Mouse (Mus musculus): ENCODE results near the gene Exoc7. TPM values are rescaled to one million over a fixed set of nuclear protein-coding genes. Genes with fewer than 3 reads are reported as not detected.
A peak's percentile ranks its signal among the peaks of the same experiment; 100 is the strongest.

Exoc7 gene
- polyA plus RNA-seq, 1 experiment = 104 TPM

DNA sequence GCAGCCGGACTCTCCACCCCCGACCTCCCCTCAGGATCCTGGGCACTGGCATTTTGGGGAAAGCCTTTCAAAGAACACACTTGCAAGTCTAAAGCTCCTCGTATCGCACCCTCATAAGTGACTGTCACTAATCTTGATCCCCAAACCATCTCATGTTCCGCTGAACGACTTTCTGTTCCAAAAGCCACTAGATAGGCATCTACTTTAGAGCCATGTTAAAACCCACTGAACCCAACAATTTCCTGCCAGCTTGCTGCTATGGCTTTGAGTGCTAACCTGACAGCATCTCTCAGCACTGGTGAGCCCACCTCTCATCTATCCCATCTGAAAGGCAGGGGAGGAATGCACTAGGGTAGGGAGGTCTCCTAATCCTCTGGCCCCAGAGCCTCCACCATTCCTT, 30.5 kb upstream of the Exoc7 start:
- DNase-seq = no peak
- Histone ChIP-seq H3K4me3 (replicated peaks; ENCODE audit: insufficient read depth, low read depth, low read length) (no peak overlapping the region), H3K27ac (ENCODE audit: insufficient read depth, low read length) (no peak overlapping the region), H3K27me3 (ENCODE audit: control insufficient read depth, insufficient read depth, low read length) (no peaks in the 10 kb centered on the region; the same call in 1 of the 2 replicates), H3K4me1 (ENCODE audit: control insufficient read depth, insufficient read depth, low read length) (peaks cover 3% of the 10 kb centered on the region; the same call in 1 of the 2 replicates)
- no peak for TF ChIP-seq CTCF (IDR thresholded peaks at IDR 0.05; ENCODE audit: borderline replicate concordance, insufficient read depth, low read depth, low read length)
- no peak for TF ChIP-seq POLR2A (IDR thresholded peaks at IDR 0.05; ENCODE audit: borderline replicate concordance, insufficient read depth, low read length)
- 91% methylated on average over 6 of the region's 6 CpGs for WGBS

DNA sequence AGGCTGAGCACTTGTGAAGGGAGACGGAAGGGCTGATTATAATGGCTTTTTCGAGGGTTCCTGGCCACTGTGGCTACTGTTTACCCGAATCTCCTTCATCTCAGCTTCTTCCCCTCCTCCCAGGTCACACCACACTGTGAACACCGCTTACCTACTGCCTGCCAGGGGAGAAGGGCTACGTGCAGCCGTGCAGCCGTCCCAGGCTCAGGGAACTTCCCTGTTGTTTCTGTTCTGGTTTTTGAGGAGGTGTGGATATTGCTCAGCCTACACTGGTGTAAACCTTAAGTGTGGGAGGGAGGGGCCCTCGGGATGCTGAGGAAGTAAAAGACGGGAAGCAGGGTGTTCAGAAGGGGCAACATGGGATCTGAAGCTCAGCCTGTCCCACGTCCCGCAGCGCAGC, 30.0 kb upstream of the Exoc7 start:
- no peak overlapping the region for H3K4me3 ChIP-seq (replicated peaks; ENCODE audit: insufficient read depth, low read depth, low read length)
- DNase-seq = no peak
- H3K27ac ChIP-seq (ENCODE audit: insufficient read depth, low read length) = no peak overlapping the region
- H3K4me1 ChIP-seq (ENCODE audit: control insufficient read depth, insufficient read depth, low read length) = no peaks in the 10 kb centered on the region
- 76% methylated on average over 12 of the region's 12 CpGs for whole genome bisulfite sequencing
- H3K27me3 ChIP-seq (ENCODE audit: control insufficient read depth, insufficient read depth, low read length) = no peaks in the 10 kb centered on the region; the same call in 1 of the 2 replicates
- no peak for TF ChIP-seq CTCF (IDR thresholded peaks at IDR 0.05; ENCODE audit: borderline replicate concordance, insufficient read depth, low read depth, low read length)
- no peak for TF ChIP-seq POLR2A (IDR thresholded peaks at IDR 0.05; ENCODE audit: borderline replicate concordance, insufficient read depth, low read length)

DNA sequence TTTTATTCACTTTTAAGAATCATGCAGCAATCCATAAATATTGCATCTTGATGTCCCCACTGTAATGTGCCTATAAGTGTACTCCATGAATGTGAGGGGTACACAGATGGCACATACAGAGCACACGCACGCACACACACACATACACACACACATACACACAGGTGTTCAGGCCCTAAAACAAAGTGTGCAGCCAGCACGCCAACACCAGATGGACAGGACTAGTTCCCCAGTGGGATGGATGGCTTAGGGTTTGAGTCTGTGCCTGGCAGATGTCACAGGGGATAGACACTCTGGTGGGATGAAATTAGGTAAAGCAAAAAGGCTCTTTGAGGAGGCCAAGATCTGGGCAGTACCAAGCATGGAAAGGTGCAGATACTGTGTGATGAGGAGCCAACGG, 29.4 kb upstream of the Exoc7 start:
- no peaks in the 10 kb centered on the region; the same call in 1 of the 2 replicates for H3K27me3 ChIP-seq (ENCODE audit: control insufficient read depth, insufficient read depth, low read length)
- WGBS = 53% methylated on average over 4 of the region's 4 CpGs
- H3K4me1 ChIP-seq (ENCODE audit: control insufficient read depth, insufficient read depth, low read length) = no peaks in the 10 kb centered on the region
- no peak for TF ChIP-seq POLR2A (IDR thresholded peaks at IDR 0.05; ENCODE audit: borderline replicate concordance, insufficient read depth, low read length)
- TF ChIP-seq CTCF (IDR thresholded peaks at IDR 0.05; ENCODE audit: borderline replicate concordance, insufficient read depth, low read depth, low read length) = no peak
- no peak overlapping the region for H3K27ac ChIP-seq (ENCODE audit: insufficient read depth, low read length)
- no peak for DNase-seq
- H3K4me3 ChIP-seq (replicated peaks; ENCODE audit: insufficient read depth, low read depth, low read length) = no peak overlapping the region

DNA sequence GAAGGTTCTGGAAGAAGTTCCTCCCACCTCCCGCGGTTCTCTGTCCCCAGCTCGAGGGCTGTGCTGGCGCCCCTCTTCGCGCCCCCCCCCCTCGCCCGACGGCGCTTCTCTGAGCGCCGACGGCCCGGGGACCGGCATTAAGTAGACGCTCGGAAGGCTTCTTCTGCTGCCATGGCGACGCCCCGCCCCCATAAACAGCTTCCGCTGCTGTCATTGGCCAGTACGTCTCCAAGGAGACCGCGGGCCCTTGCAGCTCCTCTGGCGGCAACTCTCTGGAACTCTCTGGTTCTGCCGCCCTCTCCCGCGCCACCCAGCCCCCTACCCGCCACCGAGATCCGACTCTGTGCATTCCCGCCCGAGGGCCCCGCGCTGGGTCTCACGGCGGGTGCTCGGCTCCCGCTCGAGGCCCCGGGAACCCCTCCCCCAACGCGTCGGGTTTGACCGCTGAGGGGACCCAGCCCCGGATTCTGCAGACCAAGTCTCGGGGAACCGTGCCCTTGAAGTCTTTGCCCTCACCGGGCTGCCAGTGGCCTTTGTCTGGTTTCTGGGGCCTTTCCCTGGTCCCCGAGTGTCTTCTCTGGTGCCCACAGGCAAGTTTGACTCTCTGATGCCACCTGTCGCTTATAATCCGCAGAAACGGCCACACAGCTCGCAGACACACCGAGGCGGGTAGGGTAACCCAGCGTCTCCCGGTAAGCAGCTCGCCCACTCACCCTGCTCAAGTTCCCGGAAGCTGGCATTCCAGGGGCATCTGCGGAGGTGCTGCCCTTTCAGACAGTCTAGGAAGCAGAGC, 28.4 kb upstream of the Exoc7 start, which contains the start of gene Foxj1:
TSS of gene Foxj1 (minus strand) at position 156 of the 793 bp plus-strand sequence.
- Histone ChIP-seq H3K4me3 (replicated peaks; ENCODE audit: insufficient read depth, low read depth, low read length) (peak within 1 kb of the TSS; percentile 28), H3K27me3 (ENCODE audit: control insufficient read depth, insufficient read depth, low read length) (no peaks in the 10 kb centered on the region; the same call in 1 of the 2 replicates), H3K4me1 (ENCODE audit: control insufficient read depth, insufficient read depth, low read length) (no peaks in the 10 kb centered on the region), H3K27ac (ENCODE audit: insufficient read depth, low read length) (no peak within 1 kb of the TSS)
- 1% methylated on average over 61 of the region's 61 CpGs for WGBS
- TF ChIP-seq POLR2A (IDR thresholded peaks at IDR 0.05; ENCODE audit: borderline replicate concordance, insufficient read depth, low read length) (no peak), CTCF (IDR thresholded peaks at IDR 0.05; ENCODE audit: borderline replicate concordance, insufficient read depth, low read depth, low read length) (peak; percentile 51; the same call in 1 of the 2 replicates)
- peak; percentile 84 to 87 for DNase-seq

DNA sequence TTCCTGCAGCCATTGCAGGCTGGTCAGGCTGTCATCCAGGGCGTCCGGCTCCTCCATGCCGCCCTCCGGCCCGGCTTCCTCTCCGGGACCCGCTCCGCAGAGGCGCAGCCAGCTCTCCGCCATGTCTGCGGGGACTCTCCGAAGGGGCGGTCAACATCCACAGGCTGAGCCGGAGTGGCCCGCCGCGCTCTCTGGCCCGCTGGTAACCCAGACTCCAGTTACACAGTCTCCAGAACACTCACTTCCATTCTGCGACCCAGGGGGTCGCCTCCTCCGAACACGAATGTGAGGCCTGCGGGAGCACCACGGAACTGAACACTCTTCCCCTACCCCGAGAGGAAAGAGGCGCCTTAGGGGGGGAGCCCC, 27.4 kb upstream of the Exoc7 start:
- no peaks in the 10 kb centered on the region; the same call in 1 of the 2 replicates for H3K27me3 ChIP-seq (ENCODE audit: control insufficient read depth, insufficient read depth, low read length)

DNA sequence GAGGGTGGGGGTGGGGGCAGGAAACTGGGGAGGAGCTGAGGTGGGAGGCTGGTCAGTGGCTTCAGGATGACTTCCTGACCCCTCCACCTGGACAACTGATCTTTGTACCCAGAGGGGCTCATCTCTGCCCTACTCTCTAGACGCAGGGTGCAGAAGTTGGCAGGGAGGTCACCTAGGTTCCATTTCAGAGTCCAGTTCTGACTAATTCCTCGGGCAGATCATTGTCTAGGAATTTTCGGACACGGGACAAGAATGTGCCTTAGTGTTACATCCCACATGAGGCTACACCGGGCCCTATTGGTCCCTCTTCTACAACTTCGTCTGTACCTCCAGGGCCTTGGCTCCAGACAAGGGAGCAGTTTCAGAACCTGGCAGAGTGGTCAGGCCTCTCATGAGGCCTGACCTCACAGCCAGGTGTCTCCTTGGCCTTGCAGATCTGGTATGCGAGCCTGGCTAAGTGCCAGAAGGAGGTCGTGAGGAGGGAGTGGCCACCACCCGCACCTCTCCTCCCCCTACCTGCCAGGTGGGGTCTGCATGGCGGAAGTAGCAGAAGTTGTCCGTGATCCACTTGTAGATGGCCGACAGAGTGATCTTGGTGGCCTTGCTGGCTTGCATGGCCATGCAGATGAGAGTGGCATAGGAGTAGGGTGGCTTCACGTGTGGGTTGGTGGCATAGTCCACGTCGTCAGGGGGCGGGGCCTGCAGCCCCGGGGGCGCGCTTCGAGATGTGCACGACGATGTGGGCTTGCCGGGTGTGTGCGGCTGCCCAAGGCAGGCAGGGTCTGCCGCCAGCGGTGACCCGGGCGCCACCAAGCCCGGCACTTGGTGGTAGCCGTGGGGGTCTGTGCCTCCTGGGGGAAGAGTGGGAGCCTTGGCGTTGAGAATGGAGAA, 26.7 kb upstream of the Exoc7 start:
- no peak overlapping the region for H3K4me3 ChIP-seq (replicated peaks; ENCODE audit: insufficient read depth, low read depth, low read length)

More for the DNA sequence above, 27.4 kb upstream of the Exoc7 start:
- 10% methylated on average over 26 of the region's 26 CpGs for WGBS
- DNase-seq = no peak
- Histone ChIP-seq H3K4me1 (ENCODE audit: control insufficient read depth, insufficient read depth, low read length) (no peaks in the 10 kb centered on the region), H3K27ac (ENCODE audit: insufficient read depth, low read length) (no peak overlapping the region), H3K4me3 (replicated peaks; ENCODE audit: insufficient read depth, low read depth, low read length) (no peak overlapping the region)
- no peak for TF ChIP-seq POLR2A (IDR thresholded peaks at IDR 0.05; ENCODE audit: borderline replicate concordance, insufficient read depth, low read length)
- no peak for TF ChIP-seq CTCF (IDR thresholded peaks at IDR 0.05; ENCODE audit: borderline replicate concordance, insufficient read depth, low read depth, low read length)

DNA sequence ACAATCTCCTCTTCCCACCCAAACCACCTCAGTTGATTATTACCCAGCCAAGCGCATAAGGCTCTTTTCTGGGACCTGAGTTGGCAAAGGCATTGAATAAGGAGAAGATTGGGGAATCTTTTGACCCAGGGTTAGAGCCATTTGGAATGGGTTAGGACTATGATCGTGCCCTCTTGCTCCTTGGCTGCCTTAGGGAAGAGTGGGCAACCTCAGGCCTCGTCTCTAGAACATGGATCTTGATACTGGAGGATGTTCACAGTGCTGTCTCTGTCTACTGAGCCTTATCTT, 25.9 kb upstream of the Exoc7 start:
- no peaks in the 10 kb centered on the region; the same call in 1 of the 2 replicates for H3K27me3 ChIP-seq (ENCODE audit: control insufficient read depth, insufficient read depth, low read length)
- WGBS = 81% methylated on average over 3 of the region's 3 CpGs
- no peak overlapping the region for H3K4me3 ChIP-seq (replicated peaks; ENCODE audit: insufficient read depth, low read depth, low read length)
- no peak overlapping the region for H3K27ac ChIP-seq (ENCODE audit: insufficient read depth, low read length)
- no peak for DNase-seq
- H3K4me1 ChIP-seq (ENCODE audit: control insufficient read depth, insufficient read depth, low read length) = no peaks in the 10 kb centered on the region
- TF ChIP-seq POLR2A (IDR thresholded peaks at IDR 0.05; ENCODE audit: borderline replicate concordance, insufficient read depth, low read length) = no peak
- TF ChIP-seq CTCF (IDR thresholded peaks at IDR 0.05; ENCODE audit: borderline replicate concordance, insufficient read depth, low read depth, low read length) = no peak

More for the DNA sequence above, 26.7 kb upstream of the Exoc7 start:
- Histone ChIP-seq H3K27me3 (ENCODE audit: control insufficient read depth, insufficient read depth, low read length) (no peaks in the 10 kb centered on the region; the same call in 1 of the 2 replicates), H3K27ac (ENCODE audit: insufficient read depth, low read length) (no peak overlapping the region), H3K4me1 (ENCODE audit: control insufficient read depth, insufficient read depth, low read length) (no peaks in the 10 kb centered on the region)
- 30% methylated on average over 31 of the region's 31 CpGs for WGBS
- TF ChIP-seq POLR2A (IDR thresholded peaks at IDR 0.05; ENCODE audit: borderline replicate concordance, insufficient read depth, low read length) (no peak), CTCF (IDR thresholded peaks at IDR 0.05; ENCODE audit: borderline replicate concordance, insufficient read depth, low read depth, low read length) (no peak)
- no peak for DNase-seq

Measured in cerebellum, adult 2 months (tissue).